Mouse (Mus musculus) ES-Bruce4 (cell line): ENCODE measurements around the gene Fbxo36.

Source experiments
- CTCF ChIP-seq: IDR thresholded peaks from one replicate; pipeline ENCODE4 v1.8.1; 2011; ENCODE audit warnings: low read depth, low read length
- POLR2A ChIP-seq: IDR thresholded peaks from one replicate; pipeline ENCODE4 v1.8.1; 2011; ENCODE audit warnings: low read length; ENCODE audit not compliant: insufficient read depth

DNA sequence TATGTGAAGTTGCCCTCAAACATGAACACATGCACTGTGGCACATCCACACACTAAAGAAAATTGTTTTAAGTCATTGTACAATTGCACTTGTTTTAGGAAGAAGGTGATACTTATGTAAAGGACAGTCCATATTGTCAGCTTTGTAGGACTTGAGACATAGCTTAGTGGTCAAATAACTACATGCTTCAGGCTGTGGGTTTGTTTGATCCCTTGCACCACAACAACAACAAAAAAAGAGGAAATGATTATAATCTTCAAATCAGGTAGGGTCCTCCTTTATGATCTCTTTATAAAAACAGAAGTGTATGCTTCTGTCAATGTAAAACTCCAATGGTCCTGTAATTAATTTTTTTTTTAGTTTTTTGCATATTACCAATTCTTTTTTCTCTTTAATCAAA lies 40.5 kb upstream of the Fbxo36 start:
- TF ChIP-seq CTCF: no peak
- TF ChIP-seq POLR2A: no peak
